Mouse (Mus musculus): ENCODE measurements around the gene Bcl9l. TPM values are rescaled to one million over a fixed set of nuclear protein-coding genes. Genes with fewer than 3 reads are reported as not detected.

Bcl9l gene
- polyA plus RNA-seq, 1 experiment: 19.2 TPM

Other genes with a start within 250 kb of the Bcl9l start
- gene Cbl, start 248.8 kb upstream of the Bcl9l start, polyA plus RNA-seq (2012; ENCODE audit: insufficient read depth, insufficient read length, missing spikeins): 10.8 and 11.6 TPM in 2 replicates
- not detected in 2 replicates for gene Ccdc153, start 242.1 kb upstream of the Bcl9l start, polyA plus RNA-seq (2012; ENCODE audit: insufficient read depth, insufficient read length, missing spikeins)
- gene Pdzd3, start 231.4 kb upstream of the Bcl9l start, polyA plus RNA-seq (2012; ENCODE audit: insufficient read depth, insufficient read length, missing spikeins): not detected in 2 replicates
- 8.7 and 8.8 TPM in 2 replicates for gene Nlrx1, start 214.2 kb upstream of the Bcl9l start, polyA plus RNA-seq (2012; ENCODE audit: insufficient read depth, insufficient read length, missing spikeins)
- gene Abcg4, start 194.2 kb upstream of the Bcl9l start, polyA plus RNA-seq (2012; ENCODE audit: insufficient read depth, insufficient read length, missing spikeins): 0.36 TPM in 1 of 2 replicates, not detected in the other
- 4.7 and 5.1 TPM in 2 replicates for gene Hinfp, start 177.2 kb upstream of the Bcl9l start, polyA plus RNA-seq (2012; ENCODE audit: insufficient read depth, insufficient read length, missing spikeins)
- 9.7 and 11.8 TPM in 2 replicates for gene C2cd2l, start 162.5 kb upstream of the Bcl9l start, polyA plus RNA-seq (2012; ENCODE audit: insufficient read depth, insufficient read length, missing spikeins)
- 14.6 and 17.9 TPM in 2 replicates for gene Dpagt1, start 156.8 kb upstream of the Bcl9l start, polyA plus RNA-seq (2012; ENCODE audit: insufficient read depth, insufficient read length, missing spikeins)
- gene H2afx, start 148.1 kb upstream of the Bcl9l start, polyA plus RNA-seq (2012; ENCODE audit: insufficient read depth, insufficient read length, missing spikeins): 2.9 and 4.8 TPM in 2 replicates
- gene Hmbs, start 138.6 kb upstream of the Bcl9l start, polyA plus RNA-seq (2012; ENCODE audit: insufficient read depth, insufficient read length, missing spikeins): 58.0 and 61.8 TPM in 2 replicates
- 19.2 and 25.3 TPM in 2 replicates for gene Vps11, start 121.2 kb upstream of the Bcl9l start, polyA plus RNA-seq (2012; ENCODE audit: insufficient read depth, insufficient read length, missing spikeins)
- gene Hyou1, start 103.3 kb upstream of the Bcl9l start, polyA plus RNA-seq (2012; ENCODE audit: insufficient read depth, insufficient read length, missing spikeins): 30.8 and 42.2 TPM in 2 replicates
- gene Slc37a4, start 86.0 kb upstream of the Bcl9l start, polyA plus RNA-seq (2012; ENCODE audit: insufficient read depth, insufficient read length, missing spikeins): 19.2 and 21.2 TPM in 2 replicates
- gene Rps25, start 75.7 kb upstream of the Bcl9l start, polyA plus RNA-seq (2012; ENCODE audit: insufficient read depth, insufficient read length, missing spikeins): 1,821 and 1,946 TPM in 2 replicates
- 112 and 145 TPM in 2 replicates for gene Trappc4, start 75.2 kb upstream of the Bcl9l start, polyA plus RNA-seq (2012; ENCODE audit: insufficient read depth, insufficient read length, missing spikeins)
- gene Ccdc84, start 64.3 kb upstream of the Bcl9l start, polyA plus RNA-seq (2012; ENCODE audit: insufficient read depth, insufficient read length, missing spikeins): 7.3 and 11.1 TPM in 2 replicates
- gene Foxr1, start 41.7 kb upstream of the Bcl9l start, polyA plus RNA-seq (2012; ENCODE audit: insufficient read depth, insufficient read length, missing spikeins): not detected in 2 replicates
- gene Upk2, start 27.8 kb upstream of the Bcl9l start, polyA plus RNA-seq (2012; ENCODE audit: insufficient read depth, insufficient read length, missing spikeins): not detected in 2 replicates
- gene Cxcr5, start 79.1 kb downstream of the Bcl9l start, polyA plus RNA-seq (2012; ENCODE audit: insufficient read depth, insufficient read length, missing spikeins): not detected in 2 replicates
- gene Ddx6, start 122.1 kb downstream of the Bcl9l start, polyA plus RNA-seq (2012; ENCODE audit: insufficient read depth, insufficient read length, missing spikeins): 56.9 and 60.7 TPM in 2 replicates
- gene Treh, start 190.4 kb downstream of the Bcl9l start, polyA plus RNA-seq (2012; ENCODE audit: insufficient read depth, insufficient read length, missing spikeins): not detected in 2 replicates

All from brown adipose tissue, adult 24 weeks (tissue).